Mouse (Mus musculus) 416B (cell line): ENCODE results near the gene Wnt5a.

ENCODE experiments used
- DNase-seq: peaks from one replicate; pipeline ENCODE4 v3.0.0; 2011; ENCODE audit warnings: low read depth

Wnt5a gene

DNA sequence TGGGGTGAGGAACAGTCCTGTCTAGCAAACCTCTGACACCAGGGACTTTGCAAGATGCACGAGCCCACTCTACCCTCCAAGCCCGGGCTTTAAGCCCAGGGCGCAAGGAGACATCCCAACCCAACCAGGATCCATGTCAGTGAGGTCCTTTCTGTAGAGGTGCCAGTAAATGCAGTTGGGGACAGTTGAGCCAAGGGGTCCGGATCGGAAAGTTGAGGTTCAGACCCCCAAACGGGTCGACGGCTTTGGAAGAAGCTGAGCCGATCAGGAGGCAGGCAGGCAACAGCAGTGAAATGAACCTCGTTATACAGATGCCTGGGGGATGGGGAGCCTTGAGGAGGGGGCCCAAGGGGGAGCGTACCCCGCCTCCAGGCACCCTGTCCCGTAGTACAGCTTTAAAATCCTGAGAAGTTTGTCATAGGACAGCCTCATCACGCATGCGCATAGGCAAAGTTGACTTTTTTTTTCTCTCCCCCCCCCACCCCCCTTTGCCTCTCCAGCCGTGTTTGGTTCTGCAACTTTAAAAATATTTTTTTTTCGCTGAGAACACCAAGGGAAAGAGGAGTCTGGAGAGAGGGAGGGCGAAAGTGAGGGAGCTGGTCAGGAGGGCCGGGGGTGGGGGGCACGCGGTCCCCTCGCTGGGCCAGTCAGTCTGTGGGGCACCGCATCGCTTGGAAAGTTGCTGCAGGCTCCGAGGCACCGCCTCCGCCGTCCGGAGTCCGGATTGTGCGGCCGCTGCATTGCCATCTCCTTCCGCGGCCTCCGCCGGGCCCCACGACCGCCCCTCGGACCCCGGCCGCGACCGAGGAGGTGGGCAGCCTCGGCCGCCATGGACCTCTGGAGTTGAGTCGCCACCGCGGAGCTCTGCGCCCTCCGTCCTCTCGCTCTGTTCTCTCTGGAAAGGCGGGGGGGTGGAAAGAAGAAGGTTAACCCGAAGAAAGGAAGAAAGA lies at the start of gene Wnt5a:
Gene Wnt5a, plus strand, starts transcription at position 650 of the 950 bp plus-strand sequence.
- no peak for DNase-seq

DNA sequence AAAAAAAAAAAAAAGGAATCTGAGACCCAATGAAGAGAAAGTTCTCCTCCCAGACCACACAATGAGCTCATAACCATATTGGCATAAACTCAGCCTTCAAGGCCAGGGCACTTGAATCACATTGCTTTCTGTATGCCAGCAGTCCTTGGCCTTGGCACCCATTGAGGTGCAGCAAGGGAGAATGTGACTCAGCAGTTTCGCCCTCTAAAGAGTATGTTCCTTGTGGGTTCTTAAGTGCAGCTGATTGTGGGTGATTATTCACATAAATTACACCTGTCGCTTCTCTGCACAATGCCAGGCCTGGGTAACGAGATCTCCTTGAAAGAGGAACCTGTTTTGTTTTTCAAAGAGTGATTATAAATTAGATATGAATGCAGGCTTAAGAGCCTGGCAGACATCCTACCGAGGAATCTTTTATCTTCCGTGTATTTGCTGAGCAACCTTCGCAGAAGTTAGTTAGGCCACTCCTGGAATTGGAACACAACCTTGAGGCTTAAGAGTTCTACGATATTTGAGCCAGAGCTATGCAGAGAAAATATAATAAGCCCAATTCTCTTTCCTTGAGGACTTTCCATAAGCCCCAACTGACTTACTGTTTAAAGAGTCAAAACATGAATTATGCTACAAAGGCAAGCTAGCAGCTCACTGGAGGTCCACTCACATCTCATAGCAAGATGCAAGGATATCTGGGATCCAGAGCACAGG lies 48.0 kb upstream of the Wnt5a start:
- peak; percentile 1 for DNase-seq

DNA sequence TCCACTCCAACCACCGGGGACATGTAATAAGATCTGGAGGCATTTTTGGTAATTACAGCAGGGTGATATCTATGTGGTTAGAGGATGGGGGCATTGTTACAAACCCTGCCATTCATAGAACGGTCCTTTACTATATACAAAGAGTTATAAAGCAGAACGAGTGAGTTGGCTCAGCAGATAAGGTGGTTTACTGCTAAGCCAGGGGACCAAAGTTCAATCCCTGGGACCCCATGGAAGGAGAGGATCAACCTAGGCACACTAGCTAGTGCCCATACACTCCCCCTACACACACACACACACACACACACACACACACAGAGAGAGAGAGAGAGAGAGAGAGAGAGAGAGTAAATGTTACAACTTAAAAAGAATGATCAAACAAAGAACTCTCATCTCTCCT lies 47.1 kb upstream of the Wnt5a start:
- DNase-seq: no peak

DNA sequence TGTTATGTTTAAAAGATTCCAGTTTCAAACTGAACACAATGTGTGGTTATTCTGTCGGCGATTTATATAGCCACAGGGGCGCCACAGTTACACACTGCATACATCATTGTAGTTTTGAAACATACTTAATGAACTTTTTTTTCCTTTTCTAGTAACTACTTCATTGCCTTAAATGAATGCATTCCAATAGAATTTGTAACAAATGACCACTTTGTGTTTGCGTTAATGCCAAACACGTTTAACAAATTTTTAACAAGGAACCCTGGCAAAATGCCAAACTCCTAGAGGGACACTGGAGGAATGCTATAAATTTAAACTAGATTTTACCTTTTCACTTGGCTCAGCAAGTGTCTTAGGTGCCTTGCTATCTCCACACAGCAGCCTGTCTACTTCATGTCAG lies 36.6 kb upstream of the Wnt5a start:
- no peak for DNase-seq

DNA sequence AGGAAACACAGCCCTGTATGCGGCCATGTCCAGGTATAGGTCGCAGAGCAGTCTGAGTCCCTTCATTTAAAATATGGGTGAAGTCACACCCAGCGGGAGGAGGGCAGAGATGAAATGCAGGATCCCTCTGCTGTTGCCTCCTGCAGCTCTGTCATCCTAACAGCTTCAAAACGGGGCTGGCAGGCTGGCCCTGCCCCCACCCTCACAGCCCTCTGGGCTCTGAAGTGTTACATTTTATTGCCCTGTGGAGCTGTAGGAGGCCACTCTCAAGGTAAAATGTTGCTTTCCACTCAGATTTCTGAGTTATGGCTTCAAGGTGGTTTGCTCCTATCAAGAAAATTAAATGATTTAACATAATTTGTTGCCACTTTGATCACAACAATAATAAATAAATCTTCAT lies 34.9 kb upstream of the Wnt5a start:
- DNase-seq: no peak

DNA sequence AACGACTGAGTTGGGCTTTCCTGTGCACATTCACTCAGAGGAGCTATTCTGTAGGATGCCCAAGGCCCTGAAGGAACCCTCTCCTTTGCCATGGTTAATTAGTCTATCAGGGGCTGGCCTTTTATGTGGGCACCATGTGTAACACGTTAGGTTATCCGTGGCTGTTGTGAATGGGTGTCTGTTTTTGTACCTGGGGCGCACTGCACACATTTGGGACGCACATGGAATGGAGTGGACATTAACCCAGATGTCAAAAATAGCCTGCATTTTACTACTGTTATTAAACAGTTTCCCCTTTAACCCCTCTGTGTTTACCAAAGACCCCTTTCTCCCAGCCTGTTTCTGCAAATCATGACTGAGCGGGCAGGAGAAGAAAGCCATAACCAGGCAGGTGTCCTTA lies 34.3 kb upstream of the Wnt5a start:
- DNase-seq: no peak

DNA sequence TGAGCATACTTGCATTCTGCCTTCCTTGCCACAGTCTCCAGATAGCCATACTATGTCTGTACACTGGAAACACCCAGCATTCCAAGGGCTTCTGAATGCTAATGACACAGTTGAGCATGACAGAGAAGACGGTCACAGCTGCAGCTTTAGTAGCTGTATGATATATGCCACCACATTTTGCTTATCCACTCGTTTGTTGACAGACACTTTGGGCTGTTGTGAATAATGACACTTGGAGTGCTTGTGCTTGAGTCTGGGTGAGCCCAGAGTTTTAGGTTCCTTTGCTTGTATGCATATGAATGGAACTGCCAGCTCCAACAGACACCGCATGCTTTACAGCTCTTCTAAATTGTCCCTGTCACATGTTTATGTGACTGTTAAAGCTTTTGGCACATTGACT lies 29.5 kb upstream of the Wnt5a start:
- DNase-seq: no peak

DNA sequence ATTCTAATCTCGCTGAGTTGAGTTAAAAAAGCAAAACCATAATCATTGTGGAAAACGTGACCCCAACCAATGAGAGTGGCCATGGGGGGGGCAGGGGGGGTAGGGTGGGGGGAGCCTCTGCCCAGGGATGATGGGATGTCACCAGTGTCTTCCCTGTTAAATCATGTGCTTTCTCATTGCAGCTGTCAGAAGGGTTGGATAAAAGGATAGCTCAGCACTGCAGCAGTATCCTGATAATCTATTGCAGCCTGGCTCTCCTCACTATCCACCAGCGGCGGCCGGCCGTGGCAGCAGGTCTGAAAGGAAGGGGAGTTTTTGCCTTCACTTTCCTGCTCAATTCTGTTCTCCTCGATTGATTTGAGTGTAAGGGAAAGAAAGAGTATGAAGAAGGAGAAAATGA lies 29.1 kb upstream of the Wnt5a start:
- DNase-seq: no peak

DNA sequence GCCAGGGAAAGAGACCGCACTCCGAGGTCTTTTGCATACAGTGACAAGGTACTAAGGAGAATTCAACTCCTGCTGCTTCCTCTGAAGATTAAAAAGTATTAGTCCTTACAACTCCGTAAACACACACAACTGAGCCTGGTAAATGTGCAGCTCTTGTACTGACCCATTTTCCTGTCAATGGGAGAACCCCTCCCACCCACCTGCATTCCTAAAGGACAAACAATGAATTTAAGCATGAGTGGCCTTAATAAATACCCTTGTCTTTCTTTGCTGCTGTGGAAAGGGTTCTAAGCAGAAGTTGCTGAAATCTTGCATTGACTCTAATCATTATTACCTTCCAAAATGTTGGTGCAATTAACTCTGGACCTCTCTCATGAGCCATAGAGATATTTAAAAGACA lies 27.8 kb upstream of the Wnt5a start:
- DNase-seq: no peak

DNA sequence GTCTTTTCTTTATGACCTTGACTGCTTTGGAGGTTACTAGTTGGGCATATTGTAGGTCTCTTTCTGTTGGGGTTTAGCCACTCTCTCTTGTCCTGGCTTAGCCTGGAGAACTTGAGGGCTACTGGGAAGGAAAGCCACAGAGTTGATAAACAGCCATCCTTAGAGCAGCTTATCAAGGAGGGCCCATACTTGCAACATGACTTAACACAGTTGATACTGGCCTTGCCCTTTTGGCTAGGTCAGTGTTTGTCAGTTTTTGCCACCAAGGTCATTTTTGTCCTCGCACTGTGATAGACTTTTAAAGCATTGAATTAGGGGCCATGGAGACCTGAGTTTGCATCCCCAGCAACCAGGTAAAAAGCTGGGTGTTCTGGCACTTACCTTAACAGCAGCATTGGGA lies 23.7 kb upstream of the Wnt5a start:
- no peak for DNase-seq

DNA sequence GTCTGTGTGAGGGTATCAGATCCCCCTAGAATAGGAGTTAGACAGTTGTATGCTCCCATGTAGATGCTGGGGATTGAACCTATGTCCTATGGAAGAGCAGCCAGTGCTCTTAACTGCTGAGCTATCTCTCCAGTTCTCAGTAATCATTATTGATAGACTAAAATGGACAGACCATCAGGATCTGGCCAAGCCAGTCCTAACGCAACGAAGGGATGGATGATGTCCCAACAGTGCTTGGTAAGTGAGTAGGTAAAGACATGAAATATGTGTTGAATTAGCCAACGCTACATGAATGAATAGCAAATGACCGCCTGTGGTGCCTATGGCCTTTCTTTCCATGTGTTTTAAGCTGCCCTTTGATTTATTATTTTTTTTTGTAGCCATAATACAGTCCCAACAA lies 10.7 kb upstream of the Wnt5a start:
- DNase-seq: no peak

DNA sequence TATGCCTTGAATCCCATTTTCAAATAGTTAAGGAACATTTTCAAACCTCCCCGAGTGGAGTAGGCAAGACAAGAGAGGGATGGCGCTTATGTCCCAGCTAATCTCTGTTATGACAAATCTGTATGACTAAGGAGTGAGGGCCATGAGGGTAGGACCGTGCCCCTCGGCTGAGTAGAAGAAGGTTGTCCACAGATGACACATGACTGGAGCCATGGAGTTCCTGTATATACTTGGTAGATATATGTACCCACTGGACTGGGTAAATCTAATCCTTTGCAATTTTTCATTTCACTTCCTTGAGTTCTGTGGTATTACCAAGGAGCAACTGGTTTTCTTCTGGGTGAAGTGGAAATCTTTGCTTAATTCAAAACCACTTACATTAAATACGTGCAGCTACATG lies 10.3 kb upstream of the Wnt5a start:
- no peak for DNase-seq

DNA sequence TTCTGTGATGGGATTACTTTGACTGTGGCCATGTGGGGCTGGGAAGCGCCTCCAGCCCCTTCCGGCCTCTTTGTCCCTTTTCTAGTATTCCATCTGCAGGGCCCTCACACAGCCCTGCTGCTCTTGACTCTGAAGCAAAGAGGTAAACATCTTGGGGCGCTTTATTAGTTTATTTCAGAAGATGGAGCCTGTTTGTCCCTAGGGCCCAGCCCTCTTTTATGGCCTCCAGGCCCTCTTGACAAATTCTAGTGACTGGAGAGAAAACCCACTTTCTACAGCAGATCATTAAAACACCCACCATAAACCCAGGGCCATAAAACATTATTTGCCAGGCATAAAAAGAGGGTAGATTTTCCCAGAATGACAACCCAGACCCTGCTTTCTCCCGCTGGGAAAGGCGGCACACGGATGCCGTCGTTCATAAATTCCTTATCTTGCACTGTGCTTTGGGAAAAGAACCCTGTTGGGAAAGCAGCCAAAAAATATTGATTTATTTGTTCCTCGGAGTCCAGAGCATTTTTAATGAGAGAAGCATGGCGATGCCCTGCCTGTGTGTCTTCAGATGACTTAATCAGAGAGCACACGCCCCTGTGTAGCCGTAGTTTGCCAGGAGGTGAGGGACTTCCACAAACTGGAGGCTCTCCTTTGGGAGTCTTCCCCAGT lies 3.2 kb upstream of the Wnt5a start:
- no peak for DNase-seq

DNA sequence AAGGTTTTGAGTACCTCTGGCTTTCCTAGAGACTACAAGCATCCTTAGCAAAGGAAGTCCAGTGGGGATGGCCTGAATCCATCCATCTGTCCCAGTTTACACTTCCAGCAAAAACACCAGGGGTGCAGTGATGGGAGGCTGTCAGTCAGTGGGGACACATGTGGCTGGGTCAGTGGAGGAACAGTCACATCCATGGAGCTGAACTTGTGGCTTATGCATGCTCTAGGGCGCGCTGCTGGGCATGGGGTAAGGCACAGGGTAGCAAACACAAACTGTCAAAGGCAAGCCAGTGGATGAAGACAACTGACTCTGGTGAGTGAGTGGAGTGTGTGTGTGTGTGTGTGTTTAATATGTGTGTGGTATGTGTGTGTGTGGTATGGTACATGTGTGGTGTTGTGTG lies 1.3 kb upstream of the Wnt5a start:
- no peak for DNase-seq

DNA sequence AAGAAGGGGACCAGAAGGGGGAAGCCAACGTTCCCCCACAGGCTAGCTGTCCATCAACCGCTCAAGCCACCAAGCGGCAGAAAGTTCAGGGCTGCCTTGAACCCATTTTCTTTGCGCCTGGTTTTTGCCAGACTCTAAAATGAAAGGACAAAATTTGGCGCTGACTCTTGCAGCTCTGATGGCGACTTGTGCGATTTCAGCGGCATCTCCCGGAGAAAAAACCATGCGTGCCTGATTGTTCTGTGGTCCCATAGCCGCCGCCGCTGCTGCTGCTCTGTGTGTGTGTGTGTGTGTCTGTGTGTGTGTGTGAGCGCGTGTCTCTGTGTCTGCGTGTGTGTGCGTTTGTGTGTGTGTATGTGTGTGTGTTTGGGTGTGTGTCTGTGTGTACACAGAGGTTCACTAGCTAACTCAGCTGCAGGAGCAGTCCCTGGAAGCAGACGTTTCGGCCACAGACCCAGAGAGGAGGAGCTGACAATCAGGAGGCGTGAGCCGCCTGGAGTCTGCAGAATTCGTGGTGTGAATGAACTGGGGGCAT lies 568 bp downstream of the Wnt5a start:
- DNase-seq: no peak

DNA sequence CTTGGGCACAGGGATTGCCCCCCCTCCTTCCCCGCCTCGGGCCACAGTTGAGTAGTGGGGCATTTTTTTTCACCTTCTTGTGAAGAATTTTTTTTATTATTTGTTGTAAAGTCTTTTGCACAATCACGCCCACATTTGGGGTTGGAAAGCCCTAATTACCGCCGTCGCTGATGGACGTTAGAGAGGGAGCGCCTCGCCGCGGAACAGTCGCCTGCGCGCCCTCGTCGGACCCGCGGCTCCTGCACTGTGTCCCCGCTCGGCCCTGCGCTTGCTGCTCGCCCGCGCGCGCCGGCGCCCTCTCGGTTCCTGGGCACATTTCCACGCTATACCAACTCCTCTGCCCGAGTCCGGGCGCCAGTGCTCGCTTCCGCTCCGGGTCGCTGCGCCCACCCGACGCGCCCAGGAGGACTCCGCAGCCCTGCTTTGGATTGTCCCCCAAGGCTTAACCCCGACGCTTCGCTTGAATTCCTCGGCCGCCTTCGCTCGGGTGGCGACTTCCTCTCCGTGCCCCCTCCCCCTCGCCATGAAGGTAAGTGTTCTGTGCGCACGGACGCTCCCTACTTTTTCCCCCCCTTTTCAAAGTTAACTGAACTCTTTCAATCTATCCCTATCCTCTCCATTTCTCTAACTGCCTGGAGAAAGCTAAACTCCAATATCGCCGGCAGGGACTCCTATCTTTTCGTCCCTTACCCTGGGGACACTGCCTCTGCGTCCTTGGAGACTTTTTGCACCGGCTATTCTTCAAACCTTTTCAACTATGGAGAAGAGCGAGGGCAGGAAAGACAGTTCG lies 1.2 kb downstream of the Wnt5a start:
- no peak for DNase-seq

DNA sequence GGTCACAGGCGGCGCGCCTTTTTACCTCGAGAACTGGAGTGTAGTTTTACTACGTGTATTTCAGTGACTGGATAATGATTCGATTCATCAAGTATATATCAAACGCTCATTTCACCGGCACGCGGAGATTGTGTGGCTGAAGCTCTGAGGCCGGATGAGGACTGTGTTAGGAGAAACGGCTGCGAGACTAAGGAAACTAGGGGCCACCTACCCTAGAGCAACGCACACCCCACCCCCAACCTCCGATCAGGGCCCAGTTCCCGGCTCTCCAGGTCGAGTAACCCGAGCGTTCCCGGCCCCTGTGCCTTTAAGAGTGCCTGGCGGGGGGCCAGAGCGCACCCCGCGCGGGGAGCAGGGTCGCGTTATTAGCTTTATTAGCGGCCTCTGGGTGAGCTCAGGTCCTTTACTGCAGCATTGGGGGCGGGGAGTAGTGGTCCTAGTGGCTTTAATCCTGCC lies 1.9 kb downstream of the Wnt5a start:
- DNase-seq: no peak

DNA sequence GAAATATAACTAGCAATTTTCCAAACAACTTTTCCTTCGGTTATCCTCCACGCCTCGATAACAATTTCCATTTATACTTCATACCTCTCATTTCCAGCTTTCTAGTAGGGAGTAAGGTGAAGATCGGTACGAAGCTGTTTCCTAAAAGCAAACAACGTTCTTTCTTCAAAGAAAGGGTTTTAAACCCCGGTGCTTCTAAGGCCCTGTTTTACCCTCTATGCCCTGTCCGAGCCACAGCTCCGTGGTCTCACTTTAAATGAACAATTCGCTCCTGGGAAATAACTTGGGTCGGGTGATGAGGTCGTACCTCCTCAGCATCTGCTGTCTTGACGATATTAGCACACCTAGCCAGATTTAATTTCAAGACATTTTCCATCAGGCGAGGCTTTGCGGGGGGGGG lies 2.5 kb downstream of the Wnt5a start:
- no peak for DNase-seq

DNA sequence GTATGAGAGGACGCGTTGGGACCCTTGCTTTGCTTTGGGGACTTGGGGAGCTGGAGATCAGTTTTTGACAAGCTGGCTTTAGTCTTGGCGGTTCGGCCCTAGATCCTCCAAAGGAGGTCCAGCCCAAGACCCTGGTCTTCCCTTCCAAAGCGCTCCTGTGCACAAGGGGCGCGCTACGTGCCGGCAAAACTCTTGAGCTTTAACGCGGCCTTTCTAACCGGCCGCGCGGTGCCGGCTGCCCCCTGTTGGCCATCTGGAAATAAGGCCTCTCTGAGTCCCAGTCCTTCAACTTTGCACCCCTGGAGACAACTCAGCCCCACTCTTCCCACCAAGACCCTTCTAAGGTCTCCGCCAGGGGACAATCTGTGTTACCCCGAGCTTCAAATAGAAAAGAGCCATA lies 2.9 kb downstream of the Wnt5a start:
- no peak for DNase-seq

DNA sequence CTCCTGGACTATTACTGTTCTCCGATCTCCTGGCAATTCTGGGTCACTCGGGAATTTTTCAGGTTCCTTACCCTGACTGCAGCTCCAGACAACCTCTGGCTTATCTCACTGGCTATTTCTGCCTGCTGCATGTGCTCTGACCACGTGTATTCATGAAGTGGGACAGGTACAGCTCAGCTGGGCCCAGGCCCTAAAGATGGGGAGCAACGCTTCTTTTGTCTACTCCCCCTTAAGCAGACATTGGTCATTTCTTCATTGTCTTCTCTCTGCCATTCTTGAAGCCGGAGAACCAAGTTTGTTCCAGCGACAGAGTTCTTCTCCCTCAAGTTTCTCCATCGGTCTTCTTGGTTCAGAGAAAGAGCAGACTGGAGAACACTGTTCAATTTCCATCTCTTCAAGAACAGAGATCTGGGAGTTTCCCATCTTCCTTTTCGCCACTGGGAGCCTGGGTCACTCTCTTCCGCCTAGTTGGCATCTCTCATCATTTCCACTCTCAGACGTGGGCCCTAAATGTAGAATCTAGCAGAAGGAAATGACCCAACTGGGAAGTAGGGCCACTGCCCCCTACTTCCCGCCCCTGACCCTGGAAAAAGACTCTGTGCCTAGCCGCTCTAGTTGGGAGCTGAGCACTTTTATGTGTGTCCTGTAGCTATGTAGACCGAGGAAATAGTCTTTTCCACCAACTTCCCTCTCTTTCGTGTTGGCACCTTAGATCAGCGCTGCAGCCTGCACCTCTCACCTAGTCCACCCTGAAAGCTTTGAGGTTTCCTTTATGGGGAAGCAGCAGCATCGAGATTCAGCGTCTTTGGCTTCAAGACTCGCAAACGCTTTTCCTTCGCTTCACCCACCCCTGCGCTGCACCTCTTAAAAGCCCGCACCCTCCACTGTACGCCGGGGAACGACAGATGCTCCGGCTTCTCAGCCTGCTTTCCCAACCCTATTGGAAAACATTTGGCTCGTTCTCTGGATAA lies 4.0 kb downstream of the Wnt5a start:
- DNase-seq: no peak
